Mouse (Mus musculus) neural tube, embryonic 11.5 days (tissue): Measurements from ENCODE around the gene Zxdc. TPM values are rescaled to one million over a fixed set of nuclear protein-coding genes. Genes with fewer than 3 reads are reported as not detected.

Experiments used
- ATAC-seq: fragments of 200-750 bp; cut with Nextera tagmentation; 2 replicates; pipeline ENCODE4 v1.8.0; 2017; ENCODE audit warnings: moderate number of reproducible peaks, mild to moderate bottlenecking, moderate TSS enrichment, moderate library complexity; ENCODE audit not compliant: insufficient read depth, low FRiP score, low TSS enrichment
- DNase-seq: peaks from one replicate; pipeline ENCODE4 v3.0.0-alpha.2; 2015; ENCODE audit warnings: low spot score
- H3K27ac ChIP-seq: fragments of 300-500 bp; sonication (generic); 2 replicates; pipeline ENCODE4 v1.5.1; 2014; ENCODE audit warnings: low read depth, mild to moderate bottlenecking, low read length
- H3K27me3 ChIP-seq: fragments of 300-500 bp; sonication (generic); 2 replicates; pipeline ENCODE4 v1.6.1; 2014; ENCODE audit warnings: mild to moderate bottlenecking, low read length, mixed read lengths; ENCODE audit not compliant: control insufficient read depth, insufficient read depth
- H3K36me3 ChIP-seq: fragments of 300-500 bp; sonication (generic); 2 replicates; pipeline ENCODE4 v1.6.1; 2014; ENCODE audit warnings: mild to moderate bottlenecking, low read length, moderate library complexity, mixed read lengths; ENCODE audit not compliant: control insufficient read depth, insufficient read depth
- H3K4me1 ChIP-seq: fragments of 300-500 bp; sonication (generic); 2 replicates; pipeline ENCODE4 v1.6.1; 2014; ENCODE audit warnings: low read length, mixed read lengths; ENCODE audit not compliant: control insufficient read depth, insufficient read depth
- H3K4me2 ChIP-seq: fragments of 300-500 bp; sonication (generic); 2 replicates; pipeline ENCODE4 v1.6.1; 2014; ENCODE audit warnings: low read depth, mild to moderate bottlenecking, moderate library complexity
- H3K4me3 ChIP-seq: fragments of 300-500 bp; sonication (generic); 2 replicates; pipeline ENCODE4 v1.5.1; 2014; ENCODE audit warnings: low read depth, low read length
- H3K9ac ChIP-seq: fragments of 300-500 bp; sonication (generic); 2 replicates; pipeline ENCODE4 v1.6.1; 2014; ENCODE audit warnings: mild to moderate bottlenecking, low read length
- H3K9me3 ChIP-seq: fragments of 300-500 bp; sonication (generic); 2 replicates; pipeline ENCODE4 v1.6.1; 2016; ENCODE audit warnings: low read length; ENCODE audit not compliant: control insufficient read depth
- WGBS: fragments of 180-500 bp; shearing (Covaris S2); extraction: QIAGEN DNeasy Blood & Tissue Kit; methylation state at CpG from one replicate; pipeline ENCODE4 v1.1.7; 2014; 5-methylcytosine and 5-hydroxymethylcytosine counted together
- polyA plus RNA-seq: library from polyadenylated mRNA; unstranded; fragments of >200 nt; fragmentation: Nextera tagmentation; extraction: Ambion mirVana; gene quantifications from 2 replicates; pipeline ENCODE4 v1.2.1, GENCODE M21; 2014

The Zxdc gene
- polyA plus RNA-seq, 1 experiment from 2014 or later: 15.1 TPM

GRCm38 (mm10) chr6:90397291-90397690 is 28.0 kb downstream of the Zxdc start:
- DNase-seq (no peak), ATAC-seq (no peak)
- Histone ChIP-seq H3K27ac (no peak overlapping the region), H3K27me3 (no peaks in the 10 kb centered on the region), H3K4me2 (no peak overlapping the region), H3K4me1 (no peaks in the 10 kb centered on the region), H3K36me3 (no peaks in the 10 kb centered on the region), H3K9ac (no peak overlapping the region), H3K9me3 (no peaks in the 10 kb centered on the region), H3K4me3 (no peak overlapping the region)
- 93% methylated on average over 3 of the region's 3 CpGs for WGBS

GRCm38 (mm10) chr6:90408632-90409031 is 39.3 kb downstream of the Zxdc start:
- no peaks in the 10 kb centered on the region for H3K36me3 ChIP-seq
- no peak for ATAC-seq
- no peaks in the 10 kb centered on the region for H3K9me3 ChIP-seq
- H3K4me1 ChIP-seq: no peaks in the 10 kb centered on the region
- H3K4me3 ChIP-seq: no peak overlapping the region
- no peak for DNase-seq
- no peak overlapping the region for H3K27ac ChIP-seq
- H3K27me3 ChIP-seq: no peaks in the 10 kb centered on the region
- no peak overlapping the region for H3K9ac ChIP-seq
- no peak overlapping the region for H3K4me2 ChIP-seq

GRCm38 (mm10) chr6:90410972-90411371 is 41.7 kb downstream of the Zxdc start:
- WGBS: 85% methylated on average over 1 of the region's 1 CpGs
- H3K27me3 ChIP-seq: no peaks in the 10 kb centered on the region
- no peak overlapping the region for H3K4me2 ChIP-seq
- H3K36me3 ChIP-seq: no peaks in the 10 kb centered on the region
- DNase-seq: no peak
- H3K4me3 ChIP-seq: no peak overlapping the region
- H3K4me1 ChIP-seq: no peaks in the 10 kb centered on the region
- no peak for ATAC-seq
- no peak overlapping the region for H3K27ac ChIP-seq
- no peaks in the 10 kb centered on the region for H3K9me3 ChIP-seq
- H3K9ac ChIP-seq: no peak overlapping the region

- ATAC-seq: no peak
Measured at GRCm38 (mm10) chr6:90411926-90412325, 42.6 kb downstream of the Zxdc start.

GRCm38 (mm10) chr6:90422565-90422964 is 53.3 kb downstream of the Zxdc start:
- no peak overlapping the region for H3K4me3 ChIP-seq
- H3K27ac ChIP-seq: no peak overlapping the region
- DNase-seq: peak; percentile 88
- no peaks in the 10 kb centered on the region for H3K9me3 ChIP-seq
- ATAC-seq: peak; percentile 86
- peak overlapping the region; percentile 27; the same call in 1 of the 2 replicates for H3K9ac ChIP-seq
- no peaks in the 10 kb centered on the region for H3K4me1 ChIP-seq
- no peaks in the 10 kb centered on the region for H3K36me3 ChIP-seq
- no peaks in the 10 kb centered on the region for H3K27me3 ChIP-seq
- peak overlapping the region; percentile 29 for H3K4me2 ChIP-seq
- WGBS: 4% methylated on average over 14 of the region's 14 CpGs

More at GRCm38 (mm10) chr6:90411926-90412325, 42.6 kb downstream of the Zxdc start:
- no peak for DNase-seq
- no peaks in the 10 kb centered on the region for H3K9me3 ChIP-seq
- H3K4me2 ChIP-seq: no peak overlapping the region
- no peaks in the 10 kb centered on the region for H3K4me1 ChIP-seq
- H3K4me3 ChIP-seq: no peak overlapping the region
- no peaks in the 10 kb centered on the region for H3K36me3 ChIP-seq
- no peaks in the 10 kb centered on the region for H3K27me3 ChIP-seq
- no peak overlapping the region for H3K9ac ChIP-seq
- 79% methylated on average over 7 of the region's 7 CpGs for WGBS
- no peak overlapping the region for H3K27ac ChIP-seq

GRCm38 (mm10) chr6:90425361-90425760 is 56.1 kb downstream of the Zxdc start:
- 83% methylated on average over 3 of the region's 3 CpGs for WGBS
- H3K9me3 ChIP-seq: no peaks in the 10 kb centered on the region

GRCm38 (mm10) chr6:90426003-90426402 is 56.7 kb downstream of the Zxdc start:
- H3K27ac ChIP-seq: no peak overlapping the region

More at GRCm38 (mm10) chr6:90425361-90425760, 56.1 kb downstream of the Zxdc start:
- Histone ChIP-seq H3K4me1 (0 out of 2 replicates have a peak, but pooled peaks cover 3% of the 10 kb centered on the region), H3K36me3 (no peaks in the 10 kb centered on the region), H3K9ac (no peak overlapping the region), H3K27me3 (no peaks in the 10 kb centered on the region), H3K4me3 (no peak overlapping the region), H3K4me2 (no peak overlapping the region), H3K27ac (no peak overlapping the region)
- ATAC-seq (no peak), DNase-seq (no peak)

GRCm38 (mm10) chr6:90428380-90428974 is 59.2 kb downstream of the Zxdc start, which contains the start of gene Cfap100:
Gene Cfap100, minus strand, starts transcription at chr6:90428797.
- DNase-seq (peak; percentile 85), ATAC-seq (peak; percentile 90)
- no peak within 1 kb of the TSS for H3K27ac ChIP-seq
- H3K4me2 ChIP-seq: peak within 1 kb of the TSS; percentile 59
- H3K4me1 ChIP-seq: 0 out of 2 replicates have a peak, but pooled peaks cover 3% of the 10 kb centered on the region
- no peaks in the 10 kb centered on the region for H3K9me3 ChIP-seq
- no peaks in the 10 kb centered on the region for H3K36me3 ChIP-seq
- WGBS: under 1% methylated on average over 31 of the region's 31 CpGs
- peak within 1 kb of the TSS; percentile 27 for H3K9ac ChIP-seq
- H3K27me3 ChIP-seq: no peaks in the 10 kb centered on the region
- H3K4me3 ChIP-seq: peak within 1 kb of the TSS; percentile 28

More at GRCm38 (mm10) chr6:90426003-90426402, 56.7 kb downstream of the Zxdc start:
- H3K36me3 ChIP-seq: no peaks in the 10 kb centered on the region
- 0 out of 2 replicates have a peak, but pooled peaks cover 3% of the 10 kb centered on the region for H3K4me1 ChIP-seq
- WGBS: 89% methylated on average over 4 of the region's 4 CpGs
- no peak overlapping the region for H3K4me3 ChIP-seq
- no peak overlapping the region for H3K4me2 ChIP-seq
- ATAC-seq (no peak), DNase-seq (no peak)
- H3K9ac ChIP-seq: no peak overlapping the region
- H3K9me3 ChIP-seq: no peaks in the 10 kb centered on the region
- no peaks in the 10 kb centered on the region for H3K27me3 ChIP-seq

- H3K27me3 ChIP-seq: no peaks in the 10 kb centered on the region
- ATAC-seq: no peak
- no peak overlapping the region for H3K9ac ChIP-seq
- H3K4me2 ChIP-seq: no peak overlapping the region
- no peak for DNase-seq
- no peak overlapping the region for H3K4me3 ChIP-seq
- no peaks in the 10 kb centered on the region for H3K36me3 ChIP-seq
- WGBS: 83% methylated on average over 14 of the region's 14 CpGs
- H3K9me3 ChIP-seq: no peaks in the 10 kb centered on the region
- H3K4me1 ChIP-seq: 0 out of 2 replicates have a peak, but pooled peaks cover 3% of the 10 kb centered on the region
- H3K27ac ChIP-seq: no peak overlapping the region
Measured at GRCm38 (mm10) chr6:90429911-90430310, 60.6 kb downstream of the Zxdc start.
